Mouse (Mus musculus): ENCODE results near the gene Veph1.

- TF ChIP-seq CTCF (IDR thresholded peaks at IDR 0.05; ENCODE audit: low read depth, low read length): no peak
- TF ChIP-seq GATA1 (IDR thresholded peaks at IDR 0.05; ENCODE audit: borderline replicate concordance, low read length): no peak
These were observed 166.9 kb downstream of the Veph1 start for GRCm38 (mm10) chr3:66129689-66130088.
